Mouse (Mus musculus) G1E (cell line): ENCODE results near the gene 2410131K14Rik. TPM values are rescaled to one million over a fixed set of nuclear protein-coding genes. Genes with fewer than 3 reads are reported as not detected.

Source experiments
- ATAC-seq: 2 replicates; pipeline ENCODE4 v1.8.0; 2016; ENCODE audit warnings: mild to moderate bottlenecking; ENCODE audit not compliant: insufficient number of reproducible peaks, poor library complexity, low FRiP score, severe bottlenecking; ENCODE audit errors: extremely low read depth
- DNase-seq: peaks from one replicate; pipeline ENCODE4 v3.0.0; 2012; ENCODE audit warnings: low spot score
- H3K27me3 ChIP-seq: 2 replicates; pipeline ENCODE4 v1.6.1; 2012; ENCODE audit warnings: mild to moderate bottlenecking, low read length, inconsistent platforms; ENCODE audit not compliant: insufficient read depth
- H3K36me3 ChIP-seq: replicated peaks from 2 replicates; pipeline ENCODE3; 2012; ENCODE audit warnings: mild to moderate bottlenecking, inconsistent platforms
- H3K4me1 ChIP-seq: 2 replicates; pipeline ENCODE4 v1.6.1; 2012; ENCODE audit warnings: low read depth, low read length, inconsistent platforms, mixed read lengths; ENCODE audit not compliant: insufficient read depth
- H3K4me3 ChIP-seq: 2 replicates; pipeline ENCODE4 v1.5.1; 2012; ENCODE audit warnings: low read depth, mild to moderate bottlenecking, inconsistent platforms, low read length, moderate library complexity, mixed read lengths
- H3K9me3 ChIP-seq: replicated peaks from 2 replicates; pipeline ENCODE4 v1.6.1; 2012; ENCODE audit warnings: inconsistent platforms
- CTCF ChIP-seq: IDR thresholded peaks from 2 replicates; pipeline ENCODE4 v1.5.1; 2012; ENCODE audit warnings: low read depth, low read length, inconsistent platforms, mixed read lengths
- GATA1 ChIP-seq: IDR thresholded peaks from 2 replicates; pipeline ENCODE4 v1.6.1; 2012; ENCODE audit warnings: borderline replicate concordance, low read length, inconsistent platforms, mixed read lengths
- GATA2 ChIP-seq: IDR thresholded peaks from 2 replicates; pipeline ENCODE4 v1.6.1; 2012; ENCODE audit warnings: low read depth, low read length, inconsistent platforms, borderline replicate concordance
- POLR2AphosphoS5 ChIP-seq: IDR thresholded peaks from 2 replicates; pipeline ENCODE4 v1.6.1; 2012; ENCODE audit warnings: low read depth, low read length, inconsistent platforms; ENCODE audit not compliant: insufficient replicate concordance
- TAL1 ChIP-seq: conservative IDR thresholded peaks from 2 replicates; pipeline ENCODE4 v1.6.1; 2012; ENCODE audit warnings: low read depth, low read length, inconsistent platforms, mixed read lengths
- polyA plus RNA-seq: library from polyadenylated mRNA; stranded (reverse); fragments of >175 nt; gene quantifications from 2 replicates; pipeline ENCODE4 v1.2.3, GENCODE M21; 2012
- total RNA-seq, 2 experiments: library from RNA; stranded (forward) in 1 of 2; stranded (reverse) in 1 of 2; fragments of 200-1000 nt in 1 of 2; fragments of >200 nt in 1 of 2; fragmentation: Nextera tagmentation in 1 of 2; gene quantifications; 2 replicates each; pipeline ENCODE4 v1.2.3; 2014 to 2017

Gene 2410131K14Rik
- total RNA-seq (2014; fragmentation: Nextera tagmentation) = 2.6 and 2.7 TPM in 2 replicates
- 3.4 TPM in 2 replicates for total RNA-seq (2017)
- polyA plus RNA-seq = 1.4 and 2.1 TPM in 2 replicates

- TF ChIP-seq TAL1 = no peak
- TF ChIP-seq GATA2 = no peak
- TF ChIP-seq POLR2AphosphoS5 = no peak
- no peak for TF ChIP-seq GATA1
- TF ChIP-seq CTCF = no peak
- ATAC-seq (peak; percentile 100), DNase-seq (peak; percentile 100)
- H3K9me3 ChIP-seq = no peaks in the 10 kb centered on the region
- H3K36me3 ChIP-seq = peaks cover 27% of the 10 kb centered on the region
- H3K4me1 ChIP-seq = peaks cover 27% of the 10 kb centered on the region
- peak within 1 kb of the TSS; percentile 79 for H3K4me3 ChIP-seq
- no peaks in the 10 kb centered on the region; the same call in 1 of the 2 replicates for H3K27me3 ChIP-seq
Measured at GRCm38 (mm10) chr5:118244606-118245443, at the start of gene 2410131K14Rik, which contains the start of gene Rnft2. Gene 2410131K14Rik (plus strand): TSS chr5:118245227. Gene Rnft2 (minus strand): TSS chr5:118245116.

- no peak for ATAC-seq
- H3K9me3 ChIP-seq = no peaks in the 10 kb centered on the region
- H3K4me3 ChIP-seq = no peak overlapping the region
- H3K36me3 ChIP-seq = no peaks in the 10 kb centered on the region
- H3K4me1 ChIP-seq = no peaks in the 10 kb centered on the region
- DNase-seq = no peak
- TF ChIP-seq TAL1 = no peak
- no peak for TF ChIP-seq GATA2
- TF ChIP-seq POLR2AphosphoS5 = no peak
- TF ChIP-seq CTCF = no peak
- TF ChIP-seq GATA1 = no peak
- no peaks in the 10 kb centered on the region; the same call in 1 of the 2 replicates for H3K27me3 ChIP-seq
Measured at GRCm38 (mm10) chr5:118197421-118197820, 47.6 kb upstream of the 2410131K14Rik start.

- ATAC-seq (no peak), DNase-seq (no peak)
- H3K4me1 ChIP-seq = no peaks in the 10 kb centered on the region
- no peak overlapping the region for H3K4me3 ChIP-seq
- no peaks in the 10 kb centered on the region; the same call in 1 of the 2 replicates for H3K27me3 ChIP-seq
- TF ChIP-seq POLR2AphosphoS5 (no peak), CTCF (no peak), GATA2 (no peak)
- no peaks in the 10 kb centered on the region for H3K9me3 ChIP-seq
- H3K36me3 ChIP-seq = no peaks in the 10 kb centered on the region
Measured at GRCm38 (mm10) chr5:118199670-118200069, 45.4 kb upstream of the 2410131K14Rik start.

DNA sequence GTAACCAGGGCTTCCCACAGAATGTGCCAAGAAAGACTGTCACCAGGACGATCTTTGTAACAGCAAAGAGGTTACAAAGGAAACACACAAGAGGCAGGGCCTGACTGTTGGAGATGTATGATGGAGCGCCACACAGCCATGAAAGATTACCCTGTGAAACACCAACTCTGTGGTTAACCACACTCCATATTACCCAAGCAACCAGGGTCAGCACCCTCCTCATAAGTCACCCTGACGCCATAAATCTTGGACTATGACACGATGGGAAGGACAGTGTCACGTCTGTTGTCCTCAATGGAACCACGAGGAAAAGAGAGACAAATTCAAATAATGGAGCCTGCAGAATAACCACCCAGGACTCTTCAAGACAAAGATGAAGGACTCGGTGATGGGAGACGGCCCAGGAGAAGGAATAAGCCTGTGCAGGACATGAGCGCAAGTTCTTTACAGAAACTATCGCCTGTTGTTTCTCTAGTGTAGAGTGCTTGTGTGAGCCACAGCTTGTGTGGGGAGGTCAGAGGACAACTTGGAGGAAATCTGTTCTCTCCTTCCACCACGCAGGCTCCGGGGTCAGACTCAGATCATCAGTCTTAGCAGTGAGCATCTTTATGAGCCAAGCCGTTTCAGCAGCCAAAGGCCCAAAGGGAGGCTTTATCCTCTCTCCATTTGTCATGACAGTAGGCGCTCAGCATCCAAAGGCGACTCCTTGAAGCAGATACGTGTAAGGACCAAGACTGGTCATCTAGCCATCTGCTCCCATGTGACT is 40.2 kb upstream of the 2410131K14Rik start:
- TF ChIP-seq GATA1 (no peak), TAL1 (no peak), CTCF (no peak), GATA2 (no peak), POLR2AphosphoS5 (no peak)
- H3K9me3 ChIP-seq = no peaks in the 10 kb centered on the region
- no peak overlapping the region for H3K4me3 ChIP-seq
- no peaks in the 10 kb centered on the region for H3K36me3 ChIP-seq
- no peaks in the 10 kb centered on the region; the same call in 1 of the 2 replicates for H3K27me3 ChIP-seq
- DNase-seq = no peak
- no peaks in the 10 kb centered on the region for H3K4me1 ChIP-seq
- ATAC-seq = no peak

DNA sequence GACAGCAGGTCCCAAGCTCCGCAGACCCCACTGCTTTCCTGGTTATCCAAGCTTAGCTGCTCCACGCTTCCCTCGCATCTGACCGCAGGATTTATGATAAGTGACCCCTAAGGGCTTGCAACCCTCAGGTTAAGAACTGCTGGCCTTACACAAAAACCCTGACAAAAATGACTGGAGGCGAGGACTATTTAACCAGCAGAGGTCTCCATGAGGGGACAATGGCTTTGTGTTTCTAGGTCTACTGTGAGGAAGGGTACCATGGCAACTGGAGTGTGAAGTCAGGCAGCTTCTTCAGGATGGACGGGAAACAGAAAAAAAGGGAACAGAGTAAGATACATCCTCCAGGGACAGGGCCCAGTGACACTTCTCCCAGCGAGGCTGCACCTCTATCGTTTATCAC is 39.2 kb upstream of the 2410131K14Rik start:
- no peak for TF ChIP-seq GATA1
- no peak for TF ChIP-seq CTCF
- TF ChIP-seq TAL1 = no peak
- TF ChIP-seq GATA2 = no peak
- TF ChIP-seq POLR2AphosphoS5 = no peak
- no peaks in the 10 kb centered on the region; the same call in 1 of the 2 replicates for H3K27me3 ChIP-seq

GRCm38 (mm10) chr5:118214012-118214411 is 31.0 kb upstream of the 2410131K14Rik start:
- H3K27me3 ChIP-seq = peaks cover 3% of the 10 kb centered on the region; the same call in 1 of the 2 replicates
- ATAC-seq = no peak
- H3K4me3 ChIP-seq = no peak overlapping the region

More for the DNA sequence above, 39.2 kb upstream of the 2410131K14Rik start:
- Histone ChIP-seq H3K9me3 (no peaks in the 10 kb centered on the region), H3K36me3 (no peaks in the 10 kb centered on the region), H3K4me3 (no peak overlapping the region), H3K4me1 (no peaks in the 10 kb centered on the region)
- DNase-seq (no peak), ATAC-seq (no peak)

More at GRCm38 (mm10) chr5:118214012-118214411, 31.0 kb upstream of the 2410131K14Rik start:
- Histone ChIP-seq H3K36me3 (no peaks in the 10 kb centered on the region), H3K4me1 (no peaks in the 10 kb centered on the region), H3K9me3 (no peaks in the 10 kb centered on the region)
- TF ChIP-seq GATA2 (no peak), TAL1 (no peak), POLR2AphosphoS5 (no peak), CTCF (no peak), GATA1 (no peak)
- no peak for DNase-seq
